Mouse (Mus musculus): Measurements from ENCODE around the gene Zrsr2.

DNA sequence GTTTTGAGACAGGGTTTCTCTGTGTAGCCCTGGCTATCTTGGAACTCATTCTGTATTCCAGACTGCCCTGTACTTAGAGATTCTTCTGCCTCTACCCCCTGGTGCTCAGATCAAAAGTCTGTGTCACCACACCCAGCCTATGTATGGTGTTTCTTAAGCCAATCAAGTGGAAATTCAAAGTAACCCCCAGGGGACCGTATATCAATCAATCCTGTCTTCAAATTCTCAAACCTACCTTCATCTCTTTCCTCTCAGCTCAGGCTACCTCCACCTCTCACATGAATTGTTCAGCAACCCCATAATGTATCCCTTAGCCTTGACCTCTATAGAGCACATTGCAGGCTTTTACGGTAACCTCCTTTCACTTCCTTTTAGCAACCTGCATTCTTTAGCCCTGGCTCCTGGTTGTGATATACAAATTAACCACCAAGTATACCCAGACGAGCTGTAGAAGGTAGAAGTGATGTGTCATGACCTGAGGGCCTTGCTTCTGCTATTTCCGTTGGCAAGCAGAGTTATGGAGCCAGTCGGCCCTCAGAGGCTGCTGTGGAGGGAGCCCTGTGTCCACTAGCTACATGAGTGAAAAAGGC is 58.9 kb downstream of the Zrsr2 start:
- TF ChIP-seq CTCF (IDR thresholded peaks at IDR 0.05; ENCODE audit: borderline replicate concordance, insufficient read depth, low read length): no peak
- TF ChIP-seq POLR2A (IDR thresholded peaks at IDR 0.05; ENCODE audit: low read depth, low read length): no peak
